Mouse (Mus musculus) limb, embryonic 14.5 days (tissue): Measurements from ENCODE around the gene Asb2. TPM values are rescaled to one million over a fixed set of nuclear protein-coding genes. Genes with fewer than 3 reads are reported as not detected.

Experiments
- ATAC-seq: fragments of 200-750 bp; cut with Nextera tagmentation; 2 replicates; pipeline ENCODE4 v1.8.0; 2017; ENCODE audit warnings: low read depth, moderate number of reproducible peaks, moderate TSS enrichment; ENCODE audit not compliant: low FRiP score
- DNase-seq: peaks from one replicate; pipeline ENCODE4 v3.0.0-alpha.2; 2015; ENCODE audit warnings: low spot score
- H3K27ac ChIP-seq: fragments of 300-500 bp; sonication (generic); replicated peaks from 2 replicates; pipeline ENCODE4 v1.5.1; 2014; ENCODE audit warnings: low read depth, mild to moderate bottlenecking, low read length, moderate library complexity, mixed read lengths
- H3K27me3 ChIP-seq: fragments of 300-500 bp; sonication (generic); 2 replicates; pipeline ENCODE4 v1.6.1; 2014; ENCODE audit warnings: low read length, mixed read lengths; ENCODE audit not compliant: control insufficient read depth, insufficient read depth
- H3K36me3 ChIP-seq: fragments of 300-500 bp; sonication (generic); 2 replicates; pipeline ENCODE4 v1.6.1; 2014; ENCODE audit warnings: mild to moderate bottlenecking, low read length, moderate library complexity, mixed read lengths; ENCODE audit not compliant: control insufficient read depth, insufficient read depth
- H3K4me1 ChIP-seq: fragments of 300-500 bp; sonication (generic); 2 replicates; pipeline ENCODE4 v1.6.1; 2014; ENCODE audit warnings: antibody characterized with exemption, low read length, mixed read lengths; ENCODE audit not compliant: control insufficient read depth, insufficient read depth
- H3K4me2 ChIP-seq: fragments of 300-500 bp; sonication (generic); replicated peaks from 2 replicates; pipeline ENCODE4 v1.6.1; 2014; ENCODE audit warnings: low read depth, mild to moderate bottlenecking, low read length, moderate library complexity; ENCODE audit not compliant: severe bottlenecking
- H3K4me3 ChIP-seq: fragments of 300-500 bp; sonication (generic); replicated peaks from 2 replicates; pipeline ENCODE4 v1.5.1; 2014; ENCODE audit warnings: low read length
- H3K9ac ChIP-seq: fragments of 300-500 bp; sonication (generic); 2 replicates; pipeline ENCODE4 v1.6.1; 2014; ENCODE audit warnings: mild to moderate bottlenecking, low read depth, low read length, moderate library complexity; ENCODE audit not compliant: severe bottlenecking
- H3K9me3 ChIP-seq: fragments of 300-500 bp; sonication (generic); 2 replicates; pipeline ENCODE4 v1.6.1; 2016; ENCODE audit warnings: low read length; ENCODE audit not compliant: control insufficient read depth
- POLR2A ChIP-seq: fragments of 200-500 bp; IDR thresholded peaks from 2 replicates; pipeline ENCODE4 v1.8.0; 2012; ENCODE audit warnings: inconsistent platforms, mild to moderate bottlenecking, moderate library complexity, borderline replicate concordance; ENCODE audit not compliant: insufficient read depth, insufficient read length; ENCODE audit errors: extremely low read depth
- WGBS: fragments of 180-500 bp; shearing (Covaris S2); extraction: QIAGEN DNeasy Blood & Tissue Kit; methylation state at CpG from one replicate; pipeline ENCODE4 v1.1.7; 2014; 5-methylcytosine and 5-hydroxymethylcytosine counted together
- polyA plus RNA-seq, 2 experiments: library from polyadenylated mRNA; depleted of rRNA in 1 of 2; stranded (reverse) in 1 of 2; unstranded in 1 of 2; fragments of >200 nt; fragmentation: Nextera tagmentation in 1 of 2; extraction: Ambion mirVana in 1 of 2; gene quantifications; 2 replicates each; pipeline versions ENCODE4 v1.2.1 to v1.2.3; 2012 to 2014

Asb2 gene
- polyA plus RNA-seq, 2 experiments = 11.7 to 13.8 TPM

GRCm38 (mm10) chr12:103376774-103377173 is 21.0 kb upstream of the Asb2 start:
- 72% methylated on average over 3 of the region's 4 CpGs for WGBS
- no peak for TF ChIP-seq POLR2A
- Histone ChIP-seq H3K4me1 (no peaks in the 10 kb centered on the region), H3K4me3 (no peak overlapping the region), H3K9ac (no peak overlapping the region), H3K9me3 (no peaks in the 10 kb centered on the region), H3K4me2 (no peak overlapping the region), H3K27me3 (no peaks in the 10 kb centered on the region), H3K27ac (no peak overlapping the region), H3K36me3 (no peaks in the 10 kb centered on the region)
- ATAC-seq = no peak
- no peak for DNase-seq

DNA sequence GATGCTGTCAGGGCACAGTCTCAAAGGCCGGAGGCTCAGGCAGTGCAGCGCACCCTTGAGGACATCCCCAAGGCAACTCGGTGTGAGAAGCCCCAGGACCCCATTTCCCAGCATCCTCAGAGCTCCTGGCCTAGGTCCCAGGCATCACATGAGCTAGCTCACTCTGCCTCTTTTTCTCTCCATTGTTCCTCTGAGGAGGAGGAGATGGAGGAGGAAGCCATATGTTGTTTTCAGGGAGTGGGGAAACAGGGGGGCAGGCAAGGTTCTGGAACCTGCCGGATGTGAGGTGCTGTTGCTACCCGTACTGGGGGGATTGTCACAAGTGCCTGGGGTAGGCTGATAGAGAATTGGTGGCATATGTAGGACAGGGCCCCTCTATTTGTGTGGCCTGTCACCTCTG is 20.3 kb upstream of the Asb2 start:
- no peak overlapping the region for H3K9ac ChIP-seq
- H3K4me2 ChIP-seq = no peak overlapping the region
- H3K27me3 ChIP-seq = no peaks in the 10 kb centered on the region
- H3K4me1 ChIP-seq = no peaks in the 10 kb centered on the region
- H3K4me3 ChIP-seq = no peak overlapping the region
- WGBS = 64% methylated on average over 5 of the region's 5 CpGs
- DNase-seq = no peak
- ATAC-seq = no peak
- no peak for TF ChIP-seq POLR2A
- H3K36me3 ChIP-seq = no peaks in the 10 kb centered on the region
- no peak overlapping the region for H3K27ac ChIP-seq
- H3K9me3 ChIP-seq = no peaks in the 10 kb centered on the region

DNA sequence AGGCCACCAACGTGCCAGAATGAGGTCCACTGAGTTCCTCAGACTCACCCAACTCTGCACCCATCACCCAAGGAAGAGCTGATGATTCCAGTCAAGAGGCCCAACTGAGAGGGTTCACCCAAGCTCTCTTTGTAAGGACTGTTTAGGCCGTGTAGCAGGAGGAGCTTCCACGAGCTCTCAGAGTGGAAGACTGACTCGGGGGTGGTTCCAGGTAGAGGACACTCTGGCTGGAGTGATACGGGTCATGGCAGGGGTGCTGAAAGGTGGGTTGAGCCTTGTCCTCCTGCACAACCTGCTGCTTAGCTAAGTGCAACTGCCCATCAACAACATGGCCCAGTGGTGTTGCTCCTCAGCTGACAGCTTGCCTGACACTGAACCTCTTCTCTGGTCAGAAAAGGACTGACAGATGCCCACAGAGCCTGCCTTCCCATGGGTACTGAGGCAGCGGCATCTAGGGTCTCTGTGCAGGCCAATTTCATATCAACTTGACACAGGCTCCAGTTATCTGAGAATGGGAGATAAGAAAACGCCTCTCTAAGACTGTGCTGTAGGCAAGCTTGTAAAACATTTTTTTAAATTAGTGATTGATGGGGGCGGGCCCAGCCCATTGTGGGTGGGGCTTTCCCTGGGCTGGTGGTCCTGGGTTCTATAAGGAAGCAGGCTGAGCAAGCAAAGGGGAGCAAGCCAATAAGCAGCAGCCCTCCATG is 17.9 kb upstream of the Asb2 start:
- Histone ChIP-seq H3K27ac (no peak overlapping the region), H3K4me2 (no peak overlapping the region), H3K36me3 (no peaks in the 10 kb centered on the region), H3K9me3 (no peaks in the 10 kb centered on the region), H3K27me3 (no peaks in the 10 kb centered on the region), H3K4me1 (no peaks in the 10 kb centered on the region), H3K9ac (no peak overlapping the region), H3K4me3 (no peak overlapping the region)
- no peak for TF ChIP-seq POLR2A
- no peak for ATAC-seq
- no peak for DNase-seq
- 72% methylated on average over 8 of the region's 8 CpGs for WGBS

DNA sequence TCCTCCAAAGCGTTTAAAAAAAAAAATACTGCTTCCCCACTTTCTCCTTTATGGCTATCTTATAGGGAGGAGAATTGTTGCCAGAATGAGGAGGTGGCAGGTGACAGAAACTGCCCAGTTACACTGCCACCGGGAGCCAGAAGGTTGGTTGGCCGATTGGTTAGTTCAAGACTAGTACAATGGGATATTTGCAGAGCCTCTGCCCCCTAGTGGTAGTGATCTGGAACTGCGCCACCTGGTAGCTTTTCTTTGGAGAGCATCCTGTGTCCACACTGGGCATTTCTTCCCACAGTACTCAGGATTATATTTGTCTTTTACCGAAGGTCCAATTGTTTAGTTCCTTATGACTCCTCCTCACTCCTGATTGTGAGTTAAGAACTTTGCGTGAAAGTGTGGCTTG is 15.9 kb upstream of the Asb2 start:
- WGBS = 33% methylated on average over 6 of the region's 6 CpGs
- H3K27me3 ChIP-seq = no peaks in the 10 kb centered on the region
- H3K9ac ChIP-seq = no peak overlapping the region
- ATAC-seq (no peak), DNase-seq (no peak)
- no peak overlapping the region for H3K4me2 ChIP-seq
- no peaks in the 10 kb centered on the region for H3K9me3 ChIP-seq
- TF ChIP-seq POLR2A = no peak
- H3K36me3 ChIP-seq = no peaks in the 10 kb centered on the region
- H3K4me3 ChIP-seq = no peak overlapping the region
- no peaks in the 10 kb centered on the region for H3K4me1 ChIP-seq
- no peak overlapping the region for H3K27ac ChIP-seq

GRCm38 (mm10) chr12:103370861-103371260 is 15.1 kb upstream of the Asb2 start:
- Histone ChIP-seq H3K9ac (no peak overlapping the region), H3K4me2 (no peak overlapping the region), H3K27me3 (no peaks in the 10 kb centered on the region), H3K36me3 (no peaks in the 10 kb centered on the region), H3K4me3 (no peak overlapping the region), H3K9me3 (no peaks in the 10 kb centered on the region), H3K27ac (no peak overlapping the region), H3K4me1 (no peaks in the 10 kb centered on the region)
- no peak for TF ChIP-seq POLR2A
- 72% methylated on average over 4 of the region's 4 CpGs for WGBS
- ATAC-seq (no peak), DNase-seq (no peak)
